Mouse (Mus musculus) liver, embryonic 16.5 days (tissue): ENCODE data around the gene Arih1. TPM values are rescaled to one million over a fixed set of nuclear protein-coding genes. Genes with fewer than 3 reads are reported as not detected.

ENCODE experiments used
- ATAC-seq: fragments of 200-750 bp; cut with Nextera tagmentation; 2 replicates; pipeline ENCODE4 v1.8.0; 2017; ENCODE audit warnings: low read depth, mild to moderate bottlenecking, moderate number of reproducible peaks, moderate library complexity
- H3K27ac ChIP-seq: fragments of 300-500 bp; sonication (generic); 2 replicates; pipeline ENCODE4 v1.5.1; 2014; ENCODE audit warnings: mild to moderate bottlenecking, low read length
- H3K27me3 ChIP-seq: fragments of 300-500 bp; sonication (generic); 2 replicates; pipeline ENCODE4 v1.6.1; 2014; ENCODE audit warnings: low read depth, low read length, mixed read lengths; ENCODE audit not compliant: control insufficient read depth, insufficient read depth
- H3K36me3 ChIP-seq: fragments of 300-500 bp; sonication (generic); 2 replicates; pipeline ENCODE4 v1.6.1; 2014; ENCODE audit warnings: mild to moderate bottlenecking; ENCODE audit not compliant: control insufficient read depth, insufficient read depth
- H3K4me1 ChIP-seq: fragments of 300-500 bp; sonication (generic); 2 replicates; pipeline ENCODE4 v1.6.1; 2014; ENCODE audit warnings: low read depth, low read length, mixed read lengths; ENCODE audit not compliant: control insufficient read depth
- H3K4me2 ChIP-seq: fragments of 300-500 bp; sonication (generic); 2 replicates; pipeline ENCODE4 v1.6.1; 2014; ENCODE audit warnings: low read depth, low read length, mixed read lengths
- H3K4me3 ChIP-seq: fragments of 300-500 bp; sonication (generic); 2 replicates; pipeline ENCODE4 v1.5.1; 2014; ENCODE audit warnings: low read depth, mild to moderate bottlenecking, low read length
- H3K9ac ChIP-seq: fragments of 300-500 bp; sonication (generic); 2 replicates; pipeline ENCODE4 v1.6.1; 2014; ENCODE audit warnings: low read depth, low read length
- H3K9me3 ChIP-seq: fragments of 300-500 bp; sonication (generic); replicated peaks from 2 replicates; pipeline ENCODE4 v1.6.1; 2016; ENCODE audit warnings: low read length; ENCODE audit not compliant: control insufficient read depth
- WGBS: fragments of 180-500 bp; shearing (Covaris S2); extraction: QIAGEN DNeasy Blood & Tissue Kit; methylation state at CpG from one replicate; pipeline ENCODE4 v1.1.7; 2014; ENCODE audit not compliant: insufficient replicate concordance; 5-methylcytosine and 5-hydroxymethylcytosine counted together
- polyA plus RNA-seq: library from polyadenylated mRNA; unstranded; fragments of >200 nt; fragmentation: Nextera tagmentation; extraction: Ambion mirVana; gene quantifications from 2 replicates; pipeline ENCODE4 v1.2.1, GENCODE M21; 2015

Gene Arih1
- polyA plus RNA-seq: 4.3 and 5.8 TPM in 2 replicates

DNA sequence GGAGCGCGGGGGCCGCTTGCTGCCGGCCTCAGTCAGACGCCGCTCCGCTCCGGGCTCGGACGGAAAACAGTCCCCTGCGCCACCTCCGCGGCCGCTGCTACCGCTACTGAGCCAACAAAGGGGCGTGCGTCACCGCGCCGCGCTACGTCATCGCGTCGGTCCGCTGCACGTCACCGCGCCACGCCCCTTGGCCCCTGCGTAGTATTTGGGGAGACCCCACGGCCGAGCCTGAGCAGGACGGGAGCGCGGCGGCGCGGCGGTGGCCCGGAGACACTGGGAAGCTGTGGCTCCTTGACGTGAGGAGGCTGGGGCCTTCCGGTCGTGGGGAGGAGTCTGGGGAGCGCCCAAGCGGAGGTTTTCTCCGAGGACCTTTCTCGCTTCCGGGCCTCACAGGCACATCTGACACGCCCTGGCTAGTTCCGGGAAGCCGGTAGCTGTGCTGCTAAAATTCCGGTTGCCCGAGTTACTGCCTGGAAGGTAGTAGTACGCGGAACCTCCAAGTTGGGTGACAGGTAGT is at the start of gene Arih1:
Gene Arih1, minus strand, starts transcription at position 70 of the 517 bp plus-strand sequence.
- Histone ChIP-seq H3K4me3 (peak within 1 kb of the TSS; percentile 76), H3K9ac (peak within 1 kb of the TSS; percentile 96), H3K27me3 (no peaks in the 10 kb centered on the region), H3K9me3 (no peaks in the 10 kb centered on the region), H3K4me2 (peak within 1 kb of the TSS; percentile 75), H3K36me3 (no peaks in the 10 kb centered on the region), H3K4me1 (peaks cover 7% of the 10 kb centered on the region), H3K27ac (peak within 1 kb of the TSS; percentile 99)
- under 1% methylated on average over 56 of the region's 56 CpGs for WGBS
- peak; percentile 93 for ATAC-seq

DNA sequence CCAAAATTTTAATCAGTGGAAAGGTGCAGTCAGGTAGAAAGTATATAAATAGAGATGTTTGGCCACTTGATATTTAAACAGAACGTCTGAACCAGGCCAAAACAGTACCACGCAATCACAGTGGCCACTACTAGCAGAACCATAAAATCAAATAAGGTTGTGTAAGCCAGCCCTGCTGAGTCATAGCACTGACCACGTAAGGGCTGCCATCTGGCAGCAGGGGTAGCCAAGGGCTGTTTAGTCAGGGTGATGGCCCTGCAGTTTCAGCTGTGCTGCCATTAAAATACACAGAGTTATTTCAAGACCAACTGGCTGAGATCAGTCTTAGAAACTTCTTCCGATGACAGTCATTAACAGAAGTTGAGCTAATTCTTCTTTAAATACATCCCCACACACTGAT is 47.5 kb upstream of the Arih1 start:
- Histone ChIP-seq H3K27ac (no peak overlapping the region), H3K4me2 (no peak overlapping the region), H3K36me3 (no peaks in the 10 kb centered on the region), H3K4me1 (no peaks in the 10 kb centered on the region; the same call in 1 of the 2 replicates), H3K4me3 (no peak overlapping the region), H3K9me3 (no peaks in the 10 kb centered on the region), H3K9ac (no peak overlapping the region), H3K27me3 (no peaks in the 10 kb centered on the region; the same call in 1 of the 2 replicates)
- no peak for ATAC-seq
- WGBS: 49% methylated on average over 4 of the region's 4 CpGs

DNA sequence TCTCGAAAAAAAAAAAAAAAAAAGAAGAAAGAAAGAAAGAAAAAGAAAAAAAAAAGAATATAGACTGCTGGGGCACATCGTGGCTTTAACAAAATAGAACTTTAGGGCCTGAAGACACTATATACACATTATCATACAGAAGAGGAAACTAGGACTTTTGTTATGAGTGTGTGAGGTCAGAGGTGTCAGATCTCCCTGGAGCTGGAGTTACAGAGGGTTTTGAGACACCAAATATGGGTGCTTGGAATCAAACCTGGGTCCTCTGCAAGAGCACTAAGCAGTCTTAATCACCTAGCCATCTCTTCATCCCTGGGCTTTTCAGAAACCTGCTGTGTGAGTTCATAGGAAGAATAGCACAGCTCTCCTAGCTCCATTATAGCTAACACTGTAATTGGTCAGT is 47.0 kb upstream of the Arih1 start:
- Histone ChIP-seq H3K27me3 (no peaks in the 10 kb centered on the region; the same call in 1 of the 2 replicates), H3K27ac (no peak overlapping the region), H3K9ac (no peak overlapping the region), H3K9me3 (no peaks in the 10 kb centered on the region), H3K4me2 (no peak overlapping the region), H3K36me3 (no peaks in the 10 kb centered on the region), H3K4me1 (no peaks in the 10 kb centered on the region), H3K4me3 (no peak overlapping the region)
- ATAC-seq: no peak
- 33% methylated on average over 2 of the region's 2 CpGs for WGBS

DNA sequence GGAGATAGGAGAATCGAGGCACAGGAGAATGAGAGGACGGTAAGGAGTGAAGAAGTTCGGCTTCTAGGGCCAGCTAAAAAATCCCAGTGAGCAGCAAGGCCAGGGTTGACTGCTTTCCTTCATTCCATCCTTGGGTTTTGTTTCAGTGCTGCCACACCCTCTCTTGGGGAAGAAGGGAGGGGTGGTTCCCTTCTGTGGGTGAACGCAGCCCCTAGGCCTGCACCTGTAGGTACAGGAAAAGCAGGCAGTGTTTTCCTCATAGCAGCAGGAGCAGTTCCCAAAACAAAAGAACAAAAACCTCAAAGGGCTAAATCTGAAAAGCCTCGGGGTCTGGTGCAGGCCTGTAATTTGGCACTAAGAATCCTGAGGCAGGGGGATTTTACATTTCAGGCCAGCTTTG is 45.2 kb upstream of the Arih1 start:
- H3K27ac ChIP-seq: no peak overlapping the region
- no peak overlapping the region for H3K4me3 ChIP-seq
- no peak overlapping the region for H3K9ac ChIP-seq
- ATAC-seq: no peak
- no peaks in the 10 kb centered on the region for H3K36me3 ChIP-seq
- H3K4me1 ChIP-seq: no peaks in the 10 kb centered on the region
- no peak overlapping the region for H3K4me2 ChIP-seq
- no peaks in the 10 kb centered on the region; the same call in 1 of the 2 replicates for H3K27me3 ChIP-seq
- WGBS: 53% methylated on average over 5 of the region's 5 CpGs
- no peaks in the 10 kb centered on the region for H3K9me3 ChIP-seq

DNA sequence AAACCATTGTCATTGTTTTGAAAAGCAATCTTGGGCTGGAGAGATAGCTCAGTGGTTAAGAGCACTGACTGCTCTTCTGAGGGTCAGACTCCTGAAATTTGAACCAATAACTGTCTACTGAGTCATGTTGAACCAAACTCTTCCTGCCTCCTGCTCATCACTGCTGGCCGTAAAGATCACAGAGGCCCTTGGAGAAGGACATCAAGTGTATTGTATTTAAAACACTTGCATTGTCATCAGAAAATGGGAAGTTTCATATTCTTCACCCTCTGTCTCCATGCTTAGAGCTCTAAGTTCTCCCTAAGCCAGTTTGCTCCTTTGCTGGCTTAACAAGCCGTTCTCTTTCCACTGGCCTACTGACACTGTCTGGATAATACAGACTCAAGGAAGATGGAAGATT is 41.9 kb upstream of the Arih1 start:
- ATAC-seq: no peak
- Histone ChIP-seq H3K4me1 (no peaks in the 10 kb centered on the region), H3K36me3 (no peaks in the 10 kb centered on the region), H3K4me2 (no peak overlapping the region), H3K4me3 (no peak overlapping the region), H3K9ac (no peak overlapping the region), H3K27me3 (no peaks in the 10 kb centered on the region), H3K9me3 (no peaks in the 10 kb centered on the region), H3K27ac (no peak overlapping the region)
- 51% methylated on average over 2 of the region's 2 CpGs for WGBS

DNA sequence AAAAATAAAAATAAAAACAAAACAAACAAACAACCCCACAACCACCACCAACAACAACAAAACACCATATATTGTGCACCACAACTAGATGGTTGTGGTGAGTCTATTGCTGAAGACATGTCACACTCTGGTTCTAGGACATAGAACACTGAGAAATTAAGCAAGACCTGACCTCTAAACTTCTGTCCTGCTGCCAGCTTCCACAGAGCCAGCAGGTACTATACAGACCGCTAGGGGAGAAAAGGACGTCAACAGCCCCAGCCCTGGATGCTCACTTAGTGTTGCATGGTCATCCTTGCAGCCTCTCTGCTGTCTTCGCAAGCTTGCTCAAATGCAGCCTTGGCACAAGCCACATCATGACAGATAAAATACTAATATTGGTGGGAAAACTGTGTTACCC is 41.2 kb upstream of the Arih1 start:
- WGBS: 55% methylated on average over 3 of the region's 3 CpGs
- no peaks in the 10 kb centered on the region for H3K27me3 ChIP-seq
- ATAC-seq: no peak
- no peaks in the 10 kb centered on the region for H3K9me3 ChIP-seq
- H3K4me1 ChIP-seq: no peaks in the 10 kb centered on the region; the same call in 1 of the 2 replicates
- H3K4me3 ChIP-seq: no peak overlapping the region
- no peak overlapping the region for H3K27ac ChIP-seq
- no peaks in the 10 kb centered on the region for H3K36me3 ChIP-seq
- H3K9ac ChIP-seq: no peak overlapping the region
- no peak overlapping the region for H3K4me2 ChIP-seq

DNA sequence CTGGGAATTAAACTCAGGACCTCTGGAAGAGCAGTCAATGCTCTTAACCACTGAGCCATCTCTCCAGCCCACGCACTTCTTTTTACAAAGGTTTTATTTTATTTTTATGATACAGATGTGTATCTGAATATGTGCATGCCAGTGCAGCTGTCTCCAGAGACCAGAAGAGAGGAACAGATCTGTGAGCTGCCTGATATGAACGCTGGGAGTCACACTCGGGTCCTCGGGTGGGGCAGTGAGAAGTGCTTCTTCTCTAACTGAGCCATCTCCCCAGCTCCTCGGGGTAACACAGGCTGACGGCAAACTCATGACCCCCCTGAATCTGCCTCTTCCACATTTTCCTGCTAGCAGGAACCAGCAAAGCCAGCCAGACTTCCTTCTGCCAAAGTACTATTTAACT is 40.3 kb upstream of the Arih1 start:
- no peak for ATAC-seq
- no peaks in the 10 kb centered on the region for H3K27me3 ChIP-seq
- H3K4me2 ChIP-seq: no peak overlapping the region
- H3K9me3 ChIP-seq: no peaks in the 10 kb centered on the region
- no peaks in the 10 kb centered on the region for H3K36me3 ChIP-seq
- no peak overlapping the region for H3K9ac ChIP-seq
- H3K4me3 ChIP-seq: no peak overlapping the region
- H3K27ac ChIP-seq: no peak overlapping the region
- WGBS: 21% methylated on average over 6 of the region's 6 CpGs
- no peaks in the 10 kb centered on the region; the same call in 1 of the 2 replicates for H3K4me1 ChIP-seq

DNA sequence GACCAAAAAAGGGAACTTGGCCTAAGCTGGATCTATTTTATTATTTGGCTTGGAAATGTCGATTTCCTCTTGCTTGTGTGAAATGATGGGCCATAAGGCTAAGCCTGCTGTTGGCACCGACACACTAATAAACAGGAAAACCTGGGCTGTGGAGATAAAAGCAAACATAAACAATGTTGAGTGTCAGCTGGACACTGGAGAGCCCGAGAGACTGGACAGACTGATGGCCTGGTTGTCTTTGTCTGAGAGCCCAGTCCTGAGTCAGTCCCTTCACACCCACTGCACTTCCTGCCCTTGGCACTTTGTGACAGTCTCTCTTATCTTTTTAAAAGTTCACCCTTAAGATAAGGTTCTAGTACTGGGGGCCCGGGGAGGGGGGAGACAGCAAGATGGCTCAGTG is 36.5 kb upstream of the Arih1 start:
- no peak for ATAC-seq
- H3K9me3 ChIP-seq: no peaks in the 10 kb centered on the region
- no peak overlapping the region for H3K9ac ChIP-seq
- H3K27ac ChIP-seq: no peak overlapping the region
- no peak overlapping the region for H3K4me2 ChIP-seq
- WGBS: 21% methylated on average over 4 of the region's 4 CpGs
- H3K4me1 ChIP-seq: no peaks in the 10 kb centered on the region; the same call in 1 of the 2 replicates
- H3K4me3 ChIP-seq: no peak overlapping the region
- no peaks in the 10 kb centered on the region for H3K27me3 ChIP-seq
- H3K36me3 ChIP-seq: no peaks in the 10 kb centered on the region

DNA sequence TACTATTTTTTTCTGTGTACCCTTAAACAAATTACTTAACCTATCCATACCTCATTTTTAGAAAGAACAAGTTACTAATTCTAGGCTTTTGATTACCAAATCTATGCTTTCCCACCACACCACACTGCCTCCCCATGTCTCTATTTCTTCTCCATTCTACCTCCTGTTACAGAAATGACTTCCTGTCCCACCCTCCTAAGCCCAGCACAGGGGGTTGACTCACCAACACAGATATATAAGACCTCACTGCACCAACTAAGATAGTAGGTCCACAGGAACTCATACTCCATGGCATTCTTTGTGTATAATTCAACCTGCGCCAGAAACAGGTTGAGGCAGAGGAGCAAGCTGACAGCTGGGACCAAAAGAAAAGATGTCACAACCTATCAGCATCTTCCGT is 33.0 kb upstream of the Arih1 start:
- no peak for ATAC-seq

More for the DNA sequence above, 33.0 kb upstream of the Arih1 start:
- Histone ChIP-seq H3K4me2 (no peak overlapping the region), H3K27me3 (no peaks in the 10 kb centered on the region; the same call in 1 of the 2 replicates), H3K4me1 (no peaks in the 10 kb centered on the region; the same call in 1 of the 2 replicates), H3K9me3 (no peaks in the 10 kb centered on the region), H3K36me3 (no peaks in the 10 kb centered on the region), H3K9ac (no peak overlapping the region), H3K27ac (no peak overlapping the region), H3K4me3 (no peak overlapping the region)
- 53% methylated on average over 2 of the region's 2 CpGs for whole genome bisulfite sequencing
